Mouse (Mus musculus): ENCODE results near the gene Rhox7a. TPM values are rescaled to one million over a fixed set of nuclear protein-coding genes. Genes with fewer than 3 reads are reported as not detected.

The Rhox7a gene
- polyA plus RNA-seq, 1 experiment from 2014 or later = not detected

Other genes with a start within 250 kb of the Rhox7a start
- gene Rhox4f, start 224.0 kb upstream of the Rhox7a start, polyA plus RNA-seq (2014; fragmentation: Nextera tagmentation; extraction: Ambion mirVana) = not detected in 2 replicates
- not detected in 2 replicates for gene Rhox3g, start 203.1 kb upstream of the Rhox7a start, polyA plus RNA-seq (2014; fragmentation: Nextera tagmentation; extraction: Ambion mirVana)
- not detected in 2 replicates for gene Rhox2g, start 188.2 kb upstream of the Rhox7a start, polyA plus RNA-seq (2014; fragmentation: Nextera tagmentation; extraction: Ambion mirVana)
- gene Rhox4g, start 180.4 kb upstream of the Rhox7a start, polyA plus RNA-seq (2014; fragmentation: Nextera tagmentation; extraction: Ambion mirVana) = not detected in 2 replicates
- gene Rhox3h, start 162.9 kb upstream of the Rhox7a start, polyA plus RNA-seq (2014; fragmentation: Nextera tagmentation; extraction: Ambion mirVana) = not detected in 2 replicates
- gene Rhox2h, start 158.4 kb upstream of the Rhox7a start, polyA plus RNA-seq (2014; fragmentation: Nextera tagmentation; extraction: Ambion mirVana) = not detected in 2 replicates
- gene Rhox5, start 26.8 kb upstream of the Rhox7a start, polyA plus RNA-seq (2014; fragmentation: Nextera tagmentation; extraction: Ambion mirVana) = 0.71 and 1.3 TPM in 2 replicates
- not detected in 2 replicates for gene Rhox6, start 4.8 kb upstream of the Rhox7a start, polyA plus RNA-seq (2014; fragmentation: Nextera tagmentation; extraction: Ambion mirVana)
- not detected in 2 replicates for gene Rhox8, start 47.3 kb downstream of the Rhox7a start, polyA plus RNA-seq (2014; fragmentation: Nextera tagmentation; extraction: Ambion mirVana)
- gene Rhox7b, start 65.5 kb downstream of the Rhox7a start, polyA plus RNA-seq (2014; fragmentation: Nextera tagmentation; extraction: Ambion mirVana) = not detected in 2 replicates
- not detected in 2 replicates for gene Rhox9, start 70.1 kb downstream of the Rhox7a start, polyA plus RNA-seq (2014; fragmentation: Nextera tagmentation; extraction: Ambion mirVana)
- not detected in 2 replicates for gene Btg1-ps1, start 187.1 kb downstream of the Rhox7a start, polyA plus RNA-seq (2014; fragmentation: Nextera tagmentation; extraction: Ambion mirVana)
- not detected in 2 replicates for gene Btg1-ps2, start 211.4 kb downstream of the Rhox7a start, polyA plus RNA-seq (2014; fragmentation: Nextera tagmentation; extraction: Ambion mirVana)
- gene Rhox10, start 234.8 kb downstream of the Rhox7a start, polyA plus RNA-seq (2014; fragmentation: Nextera tagmentation; extraction: Ambion mirVana) = not detected in 2 replicates

Data from limb, embryonic 11.5 days (tissue).